Mouse (Mus musculus): ENCODE results near the gene Dhfr.

GRCm38 (mm10) chr13:92426294-92427051 is 71.9 kb downstream of the Dhfr start:
- no peak for TF ChIP-seq CTCF (IDR thresholded peaks at IDR 0.05; ENCODE audit: low read depth)
- no peak for TF ChIP-seq EP300 (optimal IDR thresholded peaks at IDR 0.05)

Data from stomach, postnatal 0 days (tissue).